Mouse (Mus musculus) heart, embryonic 14.5 days (tissue): ENCODE results near the gene Olfr1469. TPM values are rescaled to one million over a fixed set of nuclear protein-coding genes. Genes with fewer than 3 reads are reported as not detected.
"Not testable (repeated sequence)": the region's sequence is repeated elsewhere in the genome, so short reads cannot be mapped to it uniquely, and the experiment has no call there.

Experiments used
- ATAC-seq: fragments of 200-750 bp; cut with Nextera tagmentation; 2 replicates; pipeline ENCODE4 v1.8.0; 2017; ENCODE audit warnings: low read depth, moderate TSS enrichment; ENCODE audit not compliant: insufficient number of reproducible peaks, insufficient read depth, low FRiP score
- H3K27ac ChIP-seq, 2 experiments: fragments of 200-500 bp in 1 of 2; fragments of 300-500 bp in 1 of 2; sonication (generic) in 1 of 2; replicated peaks in 1 of 2; 2 replicates each; pipeline ENCODE4 v1.5.1; 2012 to 2014; ENCODE audit warnings: low read depth in 2 of 2, low read length in 2 of 2, control low read depth in 1 of 2, mild to moderate bottlenecking in 1 of 2, mixed read lengths in 1 of 2; ENCODE audit not compliant: control insufficient read depth in 1 of 2, insufficient read depth in 1 of 2
- H3K27me3 ChIP-seq: fragments of 300-500 bp; sonication (generic); 2 replicates; pipeline ENCODE4 v1.6.1; 2014; ENCODE audit warnings: mild to moderate bottlenecking, low read length, control low read depth; ENCODE audit not compliant: control insufficient read depth, insufficient read depth
- H3K36me3 ChIP-seq: fragments of 300-500 bp; sonication (generic); 2 replicates; pipeline ENCODE4 v1.6.1; 2014; ENCODE audit warnings: mild to moderate bottlenecking, control low read depth, low read length, mixed read lengths; ENCODE audit not compliant: control insufficient read depth, insufficient read depth
- H3K4me1 ChIP-seq, 2 experiments: fragments of 200-500 bp in 1 of 2; fragments of 300-500 bp in 1 of 2; sonication (generic) in 1 of 2; 2 replicates each; pipeline ENCODE4 v1.6.1; 2012 to 2014; ENCODE audit warnings: low read length in 2 of 2, control low read depth in 1 of 2, mixed read lengths in 1 of 2; ENCODE audit not compliant: control insufficient read depth in 2 of 2, insufficient read depth in 2 of 2
- H3K4me2 ChIP-seq: fragments of 300-500 bp; sonication (generic); 2 replicates; pipeline ENCODE4 v1.6.1; 2014; ENCODE audit warnings: mild to moderate bottlenecking, low read length
- H3K4me3 ChIP-seq, 2 experiments: fragments of 200-500 bp in 1 of 2; fragments of 300-500 bp in 1 of 2; sonication (generic) in 1 of 2; 2 replicates each; pipeline ENCODE4 v1.5.1; 2012 to 2014; ENCODE audit warnings: low read length in 2 of 2, mild to moderate bottlenecking in 2 of 2, control low read depth in 1 of 2, low read depth in 1 of 2, moderate library complexity in 1 of 2; ENCODE audit not compliant: control insufficient read depth in 1 of 2, insufficient read depth in 1 of 2
- H3K9ac ChIP-seq: fragments of 300-500 bp; sonication (generic); 2 replicates; pipeline ENCODE4 v1.6.1; 2014; ENCODE audit warnings: mild to moderate bottlenecking, low read length
- H3K9me3 ChIP-seq: fragments of 300-500 bp; sonication (generic); 2 replicates; pipeline ENCODE4 v1.6.1; 2016; ENCODE audit warnings: low read length, control low read depth; ENCODE audit not compliant: control insufficient read depth
- WGBS: fragments of 180-500 bp; shearing (Covaris S2); extraction: QIAGEN DNeasy Blood & Tissue Kit; methylation state at CpG from one replicate; pipeline ENCODE4 v1.1.7; 2014; 5-methylcytosine and 5-hydroxymethylcytosine counted together
- polyA plus RNA-seq: library from polyadenylated mRNA; unstranded; fragments of >200 nt; fragmentation: Nextera tagmentation; extraction: Ambion mirVana; gene quantifications from 2 replicates; pipeline ENCODE4 v1.2.1, GENCODE M21; 2014

The Olfr1469 gene
- not detected in 2 replicates for polyA plus RNA-seq

DNA sequence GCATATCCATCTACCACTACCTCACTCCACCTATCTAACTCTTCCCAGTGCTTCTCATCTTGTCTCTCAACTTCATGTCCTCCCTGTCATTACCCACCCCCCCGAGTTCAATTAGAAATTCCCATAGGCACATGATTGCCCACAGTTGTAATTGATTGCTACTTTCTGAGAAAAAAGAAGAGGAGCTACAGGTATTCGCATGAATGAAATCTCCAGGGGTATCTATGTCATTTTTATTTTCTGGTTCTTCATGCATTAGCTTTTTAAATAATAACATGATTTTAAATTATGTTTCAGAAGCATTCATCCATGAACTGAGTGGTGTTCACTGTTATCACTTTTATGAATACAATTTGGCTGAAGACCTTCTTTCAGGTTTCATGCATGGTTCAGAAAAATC is at the start of gene Olfr1469:
TSS of gene Olfr1469 (plus strand) at position 301 of the 400 bp plus-strand sequence.
- no peak for ATAC-seq
- Histone ChIP-seq H3K27ac (no peak within 1 kb of the TSS), H3K4me3 (no peak within 1 kb of the TSS), H3K9ac (no peak within 1 kb of the TSS), H3K4me1 (no peaks in the 10 kb centered on the region), H3K27me3 (no peaks in the 10 kb centered on the region), H3K36me3 (no peaks in the 10 kb centered on the region), H3K9me3 (0 out of 2 replicates have a peak, but pooled peaks cover 4% of the 10 kb centered on the region), H3K4me2 (no peak within 1 kb of the TSS)
- WGBS = 55% methylated on average over 2 of the region's 2 CpGs

DNA sequence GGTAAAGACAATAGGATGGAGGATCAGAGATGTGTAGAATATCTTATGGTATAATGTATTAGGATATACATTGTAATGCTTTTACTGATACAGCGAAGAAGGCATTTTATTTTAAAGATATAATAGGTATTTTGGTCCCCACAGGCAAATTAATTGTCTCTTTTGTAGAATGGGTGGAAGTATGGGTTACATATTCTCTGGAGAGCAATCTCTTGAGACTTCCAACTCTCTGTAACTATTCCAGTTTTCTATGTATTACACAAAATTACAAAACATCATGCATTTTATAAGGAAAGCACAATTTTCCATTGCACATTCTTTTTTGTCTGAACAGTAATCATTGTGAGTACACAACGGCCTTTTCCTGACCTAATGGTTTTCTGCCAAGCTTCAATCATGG is 45.7 kb upstream of the Olfr1469 start, which contains the start of gene Olfr1467:
TSS of gene Olfr1467 (plus strand) at position 301 of the 400 bp plus-strand sequence.
- Histone ChIP-seq H3K9me3 (peaks cover 14% of the 10 kb centered on the region), H3K4me1 (no peaks in the 10 kb centered on the region), H3K27me3 (no peaks in the 10 kb centered on the region), H3K36me3 (no peaks in the 10 kb centered on the region), H3K4me3 (no peak within 1 kb of the TSS), H3K9ac (no peak within 1 kb of the TSS), H3K27ac (no peak within 1 kb of the TSS), H3K4me2 (no peak within 1 kb of the TSS)
- no peak for ATAC-seq
- WGBS = 68% methylated on average over 2 of the region's 2 CpGs

DNA sequence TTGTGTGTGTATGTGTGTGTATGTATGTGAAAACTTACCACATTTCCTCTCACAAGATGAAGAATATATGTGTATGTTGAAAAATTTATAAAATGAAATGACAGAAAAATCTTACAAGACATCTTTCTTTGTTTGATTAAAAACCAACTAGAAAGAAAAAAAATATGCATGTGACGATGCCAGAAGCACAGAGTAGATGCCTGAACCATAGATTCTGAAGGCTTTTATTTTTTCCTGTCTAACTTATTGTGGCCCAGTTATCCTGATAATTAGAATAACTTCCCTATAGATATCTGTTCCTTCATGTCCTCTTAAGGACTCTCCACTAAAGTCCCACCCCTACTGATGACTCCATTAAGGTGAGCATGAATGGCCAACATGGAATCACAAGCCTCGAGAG is 35.5 kb downstream of the Olfr1469 start, which contains the start of gene Olfr1471:
TSS of gene Olfr1471 (plus strand) at position 301 of the 400 bp plus-strand sequence.
- H3K27ac ChIP-seq, H3K4me1 ChIP-seq, ATAC-seq, H3K9ac ChIP-seq, H3K9me3 ChIP-seq, H3K4me3 ChIP-seq, H3K27me3 ChIP-seq, H3K36me3 ChIP-seq, H3K4me2 ChIP-seq: not testable (repeated sequence)
- WGBS = 56% methylated on average over 2 of the region's 2 CpGs

DNA sequence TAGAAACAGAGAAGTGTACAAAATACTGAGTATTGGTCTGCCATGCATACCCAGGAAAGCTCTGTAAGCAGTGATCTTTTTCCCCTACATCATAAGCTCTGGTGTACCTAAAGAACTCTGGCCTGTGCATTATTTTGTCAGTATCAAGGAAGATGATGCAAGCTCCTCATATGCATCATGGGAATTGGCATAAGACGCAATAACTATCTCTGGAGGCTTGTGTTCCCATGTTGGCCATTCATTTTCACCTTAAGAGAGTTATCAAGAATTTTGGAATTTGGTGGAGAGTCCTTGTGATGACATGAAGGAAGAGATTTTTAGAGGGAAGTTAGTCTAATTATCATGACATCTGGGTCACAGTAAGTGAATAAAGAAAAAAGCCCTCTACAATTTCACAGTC is 48.3 kb downstream of the Olfr1469 start, which contains the start of gene Olfr1472:
TSS of gene Olfr1472 (minus strand) at position 101 of the 400 bp plus-strand sequence.
- Histone ChIP-seq H3K4me2 (no peak within 1 kb of the TSS), H3K4me3 (no peak within 1 kb of the TSS), H3K9me3 (peaks cover 8% of the 10 kb centered on the region; the same call in 1 of the 2 replicates), H3K27me3 (no peaks in the 10 kb centered on the region), H3K27ac (no peak within 1 kb of the TSS), H3K4me1 (no peaks in the 10 kb centered on the region), H3K36me3 (no peaks in the 10 kb centered on the region), H3K9ac (no peak within 1 kb of the TSS)
- ATAC-seq = no peak
- WGBS = 61% methylated on average over 1 of the region's 1 CpGs

Other genes with a start within 250 kb of the Olfr1469 start
- not detected in 2 replicates for gene Olfr1461, start 244.8 kb upstream of the Olfr1469 start, polyA plus RNA-seq
- gene Olfr1462, start 222.1 kb upstream of the Olfr1469 start, polyA plus RNA-seq = not detected in 2 replicates
- not detected in 2 replicates for gene Olfr1463, start 176.5 kb upstream of the Olfr1469 start, polyA plus RNA-seq
- not detected in 2 replicates for gene Olfr1465, start 92.3 kb upstream of the Olfr1469 start, polyA plus RNA-seq
- not detected in 2 replicates for gene Olfr1466, start 69.0 kb upstream of the Olfr1469 start, polyA plus RNA-seq
- gene Olfr1467, start 45.6 kb upstream of the Olfr1469 start, polyA plus RNA-seq = not detected in 2 replicates
- not detected in 2 replicates for gene Olfr1471, start 35.6 kb downstream of the Olfr1469 start, polyA plus RNA-seq
- gene Olfr1472, start 48.2 kb downstream of the Olfr1469 start, polyA plus RNA-seq = not detected in 2 replicates
- not detected in 2 replicates for gene Olfr1474, start 61.7 kb downstream of the Olfr1469 start, polyA plus RNA-seq
- not detected in 2 replicates for gene Olfr1475, start 72.3 kb downstream of the Olfr1469 start, polyA plus RNA-seq
- not detected in 2 replicates for gene Olfr1477, start 92.7 kb downstream of the Olfr1469 start, polyA plus RNA-seq
- gene Olfr1480, start 120.1 kb downstream of the Olfr1469 start, polyA plus RNA-seq = not detected in 2 replicates
- not detected in 2 replicates for gene Olfr1484, start 175.7 kb downstream of the Olfr1469 start, polyA plus RNA-seq
- not detected in 2 replicates for gene Olfr1487, start 209.5 kb downstream of the Olfr1469 start, polyA plus RNA-seq
- not detected in 2 replicates for gene Olfr1489, start 223.8 kb downstream of the Olfr1469 start, polyA plus RNA-seq
- gene Olfr1490, start 243.2 kb downstream of the Olfr1469 start, polyA plus RNA-seq = not detected in 2 replicates